Mouse (Mus musculus): ENCODE results near the gene Olfr584. TPM values are rescaled to one million over a fixed set of nuclear protein-coding genes. Genes with fewer than 3 reads are reported as not detected.

Gene Olfr584
- total RNA-seq (2021): not detected
- long read RNA-seq, experiment 1: 0 reads
- long read RNA-seq, experiment 2: 0 reads

GRCm38 (mm10) chr7:103081585-103081984, at the start of gene Olfr584:
Olfr584 (plus strand) TSS chr7:103081885.
- DNase-seq: no peak

- no peak for DNase-seq
Observed at GRCm38 (mm10) chr7:103037724-103038123, 44.0 kb upstream of the Olfr584 start, which contains the start of gene Olfr582. Olfr582 (plus strand) TSS chr7:103038024.

GRCm38 (mm10) chr7:103051000-103051399, 30.7 kb upstream of the Olfr584 start, which contains the start of gene Olfr583:
Olfr583 (plus strand) TSS chr7:103051300.
- DNase-seq: no peak

GRCm38 (mm10) chr7:103097420-103097819, 15.7 kb downstream of the Olfr584 start, which contains the start of gene Olfr585:
Olfr585 (plus strand) TSS chr7:103097720.
- DNase-seq: no peak

GRCm38 (mm10) chr7:103119406-103119805, 37.7 kb downstream of the Olfr584 start:
- no peak for DNase-seq

- DNase-seq: no peak
Observed at GRCm38 (mm10) chr7:103125538-103125937, 43.9 kb downstream of the Olfr584 start, which contains the start of gene Olfr586. Olfr586 (minus strand) TSS chr7:103125638.

Other genes with a start within 250 kb of the Olfr584 start
- not detected for gene Olfr566, start 223.1 kb upstream of the Olfr584 start, total RNA-seq (2021)
- gene Olfr568, start 204.8 kb upstream of the Olfr584 start, total RNA-seq (2021): not detected
- gene Olfr569, start 191.0 kb upstream of the Olfr584 start, total RNA-seq (2021): not detected
- gene Olfr570, start 187.3 kb upstream of the Olfr584 start, total RNA-seq (2021): not detected
- gene Olfr571, start 164.3 kb upstream of the Olfr584 start, total RNA-seq (2021): not detected
- gene Olfr572, start 157.5 kb upstream of the Olfr584 start, total RNA-seq (2021): not detected
- not detected for gene Olfr573-ps1, start 139.3 kb upstream of the Olfr584 start, total RNA-seq (2021)
- not detected for gene Olfr574, start 133.4 kb upstream of the Olfr584 start, total RNA-seq (2021)
- not detected for gene Olfr575, start 123.1 kb upstream of the Olfr584 start, total RNA-seq (2021)
- gene Olfr576, start 119.2 kb upstream of the Olfr584 start, total RNA-seq (2021): not detected
- not detected for gene Olfr577, start 105.9 kb upstream of the Olfr584 start, total RNA-seq (2021)
- not detected for gene Olfr578, start 92.6 kb upstream of the Olfr584 start, total RNA-seq (2021)
- gene Olfr582, start 43.9 kb upstream of the Olfr584 start, total RNA-seq (2021): not detected
- not detected for gene Olfr583, start 30.6 kb upstream of the Olfr584 start, total RNA-seq (2021)
- not detected for gene Olfr585, start 15.8 kb downstream of the Olfr584 start, total RNA-seq (2021)
- gene Olfr586, start 43.8 kb downstream of the Olfr584 start, total RNA-seq (2021): not detected
- gene Olfr588-ps1, start 59.0 kb downstream of the Olfr584 start, total RNA-seq (2021): not detected
- not detected for gene Olfr589, start 74.5 kb downstream of the Olfr584 start, total RNA-seq (2021)
- gene Olfr591, start 96.5 kb downstream of the Olfr584 start, total RNA-seq (2021): not detected
- not detected for gene Olfr592, start 102.9 kb downstream of the Olfr584 start, total RNA-seq (2021)
- gene Olfr593, start 130.0 kb downstream of the Olfr584 start, total RNA-seq (2021): not detected
- not detected for gene Olfr594, start 135.1 kb downstream of the Olfr584 start, total RNA-seq (2021)
- gene Usp17ld, start 170.6 kb downstream of the Olfr584 start, total RNA-seq (2021): not detected
- gene Olfr596, start 223.8 kb downstream of the Olfr584 start, total RNA-seq (2021): not detected
- gene Olfr597, start 234.4 kb downstream of the Olfr584 start, total RNA-seq (2021): not detected
- gene Olfr598, start 241.7 kb downstream of the Olfr584 start, total RNA-seq (2021): not detected